Comparison of ENCODE assay signal across 7 mouse cellular contexts in the genomic region with DNA sequence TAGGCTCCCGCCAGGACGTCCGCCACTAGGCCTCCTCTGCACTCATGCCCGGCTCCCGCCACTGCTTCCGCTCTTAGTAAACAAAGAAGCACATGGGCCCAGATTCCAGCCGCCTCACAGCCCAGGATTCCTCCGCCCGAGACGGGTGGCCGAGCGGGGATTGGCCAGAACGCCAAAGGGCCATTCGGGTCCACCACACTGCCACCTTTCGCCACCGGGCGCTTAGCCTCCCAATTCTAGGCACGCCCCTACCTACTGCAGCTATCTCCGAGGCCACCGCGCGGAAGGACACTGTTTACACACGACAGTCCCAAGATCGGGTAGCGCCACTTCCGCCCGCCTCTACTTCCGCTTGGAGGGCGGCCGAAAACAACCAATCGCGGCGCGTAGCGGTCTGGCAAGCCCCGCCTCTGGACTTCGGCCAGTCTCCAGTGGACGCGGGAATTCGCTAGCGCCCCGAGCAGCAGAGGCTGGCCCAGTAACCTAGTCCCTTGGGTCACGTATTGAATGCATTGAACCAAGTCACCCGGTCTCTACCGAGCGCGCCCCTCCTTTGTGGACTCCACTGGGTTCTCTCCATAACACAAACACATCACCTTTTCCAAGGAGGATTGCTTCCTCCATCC. TPM values are rescaled to one million over a fixed set of nuclear protein-coding genes. Genes with fewer than 3 reads are reported as not detected.
A peak's percentile ranks its signal among the peaks of the same experiment; 100 is the strongest.
DNase-seq lines count a peak whose midpoint lies in the region; ATAC-seq lines count a peak whose summit lies in the region.

No protein-coding gene starts in this region.

- peak overlapping the region; percentile 79 for H3K4me2 ChIP-seq in intestine, embryonic 16.5 days (ENCODE audit: low read depth, low read length)
- H3K4me2 ChIP-seq in midbrain, embryonic 11.5 days, result peak overlapping the region; percentile 78

- under 1% methylated on average over 47 of the region's 47 CpGs for WGBS in intestine, embryonic 16.5 days
- WGBS in midbrain, embryonic 11.5 days, result under 1% methylated on average over 47 of the region's 47 CpGs

- peak overlapping the region; percentile 82 for H3K4me3 ChIP-seq in intestine, embryonic 16.5 days (ENCODE audit: low read length)
- peak overlapping the region; percentile 81 for H3K4me3 ChIP-seq in midbrain, embryonic 11.5 days (ENCODE audit: low read depth, low read length)

- no peaks in the 10 kb centered on the region for H3K27me3 ChIP-seq in intestine, embryonic 16.5 days (replicated peaks; ENCODE audit: control insufficient read depth, insufficient read depth, low read length)
- no peaks in the 10 kb centered on the region for H3K27me3 ChIP-seq in midbrain, embryonic 11.5 days (ENCODE audit: control insufficient read depth, insufficient read depth, low read length)

- peak; percentile 97 for DNase-seq in adrenal gland, adult 2 months
- peak; percentile 89 for DNase-seq in embryo, embryonic 11.5 days (ENCODE audit: low read depth, low spot score)
- DNase-seq in gastrocnemius, postnatal 36 days, result peak; percentile 96
- DNase-seq in left cerebral cortex, postnatal 36 days (ENCODE audit: low spot score in 2 of 2), result peak; percentile 95
- peak; percentile 100 for DNase-seq in midbrain, embryonic 11.5 days (ENCODE audit: low spot score, missing footprints)
- peak; percentile 92 for DNase-seq in skeletal muscle tissue, adult 2 months (ENCODE audit: low read depth, low spot score)

- peaks cover 19% of the 10 kb centered on the region for H3K36me3 ChIP-seq in intestine, embryonic 16.5 days (ENCODE audit: control insufficient read depth, insufficient read depth, low read length)
- peaks cover 23% of the 10 kb centered on the region for H3K36me3 ChIP-seq in midbrain, embryonic 11.5 days (ENCODE audit: control insufficient read depth, insufficient read depth, low read length)

- H3K9ac ChIP-seq in intestine, embryonic 16.5 days (ENCODE audit: low read depth, low read length), result peak overlapping the region; percentile 80
- H3K9ac ChIP-seq in midbrain, embryonic 11.5 days (ENCODE audit: low read length), result peak overlapping the region; percentile 91

- peak overlapping the region; percentile 96 for H3K27ac ChIP-seq in intestine, embryonic 16.5 days (ENCODE audit: low read length)
- H3K27ac ChIP-seq in midbrain, embryonic 11.5 days (ENCODE audit: low read depth, low read length), result peak overlapping the region; percentile 93

- intact Hi-C loops in gastrocnemius, postnatal 36 days (cut with DNase I), result no loop called here
- intact Hi-C loops in left cerebral cortex, postnatal 36 days (cut with DNase I), result loop anchor here (1.0 kb wide), 1 partner anchor 10 kb away; a partner anchor contains a TSS

- H3K4me1 ChIP-seq in intestine, embryonic 16.5 days (ENCODE audit: control insufficient read depth, insufficient read depth, low read length), result peaks cover 11% of the 10 kb centered on the region
- H3K4me1 ChIP-seq in midbrain, embryonic 11.5 days (ENCODE audit: control insufficient read depth, insufficient read depth, low read length), result peaks cover 12% of the 10 kb centered on the region

- H3K9me3 ChIP-seq in intestine, embryonic 16.5 days (ENCODE audit: control insufficient read depth, low read length), result no peaks in the 10 kb centered on the region
- no peaks in the 10 kb centered on the region for H3K9me3 ChIP-seq in midbrain, embryonic 11.5 days (ENCODE audit: control insufficient read depth, low read length)

- ATAC-seq in intestine, embryonic 16.5 days, result peak; percentile 89
- peak; percentile 90 for ATAC-seq in midbrain, embryonic 11.5 days (ENCODE audit: low FRiP score)

RNA-seq across cellular contexts. Expression of a gene that starts 0.8 kb away (rescaled TPM):
- 10 to 100 TPM; 19.4 to 20.1 TPM for total RNA-seq in adrenal gland, adult 2 months (2021)
- polyA plus RNA-seq in adrenal gland, adult 2 months (2012; rRNA removed), result 24.9 and 27.7 TPM in 2 replicates
- total RNA-seq in gastrocnemius, postnatal 36 days (2021), result 1 to 10 TPM; 6.9 to 8.3 TPM
- polyA plus RNA-seq in intestine, embryonic 16.5 days (2015; fragmentation: Nextera tagmentation; extraction: Ambion mirVana), result 16.7 and 17.1 TPM in 2 replicates
- total RNA-seq in left cerebral cortex, postnatal 36 days (2021), result 10 to 100 TPM; 20.1 to 26.6 TPM
- polyA plus RNA-seq in midbrain, embryonic 11.5 days (2014; fragmentation: Nextera tagmentation; extraction: Ambion mirVana), result 15.2 and 17.3 TPM in 2 replicates

RNA-seq across cellular contexts. Expression of a gene that starts 1.2 kb away (rescaled TPM):
- 10 to 100 TPM; 22.8 to 23.1 TPM for total RNA-seq in adrenal gland, adult 2 months (2021)
- polyA plus RNA-seq in adrenal gland, adult 2 months (2012; rRNA removed), result 17.9 and 21.6 TPM in 2 replicates
- total RNA-seq in gastrocnemius, postnatal 36 days (2021), result 1 to 10 TPM; 7.6 to 8.7 TPM
- polyA plus RNA-seq in intestine, embryonic 16.5 days (2015; fragmentation: Nextera tagmentation; extraction: Ambion mirVana), result 128 and 147 TPM in 2 replicates
- total RNA-seq in left cerebral cortex, postnatal 36 days (2021), result 10 to 100 TPM; 14.3 to 15.3 TPM
- polyA plus RNA-seq in midbrain, embryonic 11.5 days (2014; fragmentation: Nextera tagmentation; extraction: Ambion mirVana), result 303 and 320 TPM in 2 replicates

RNA-seq across cellular contexts. Expression of a gene that starts 10.2 kb away (rescaled TPM):
- 100 to 1,000 TPM; 132 to 160 TPM for total RNA-seq in adrenal gland, adult 2 months (2021)
- 44.6 and 49.2 TPM in 2 replicates for polyA plus RNA-seq in adrenal gland, adult 2 months (2012; rRNA removed)
- total RNA-seq in gastrocnemius, postnatal 36 days (2021), result 10 to 100 TPM; 92.5 to 95.9 TPM
- polyA plus RNA-seq in intestine, embryonic 16.5 days (2015; fragmentation: Nextera tagmentation; extraction: Ambion mirVana), result 282 and 303 TPM in 2 replicates
- total RNA-seq in left cerebral cortex, postnatal 36 days (2021), result 100 to 1,000 TPM; 122 to 137 TPM
- polyA plus RNA-seq in midbrain, embryonic 11.5 days (2014; fragmentation: Nextera tagmentation; extraction: Ambion mirVana), result 262 and 293 TPM in 2 replicates

RNA-seq across cellular contexts. Expression of a gene that starts 15.5 kb away (rescaled TPM):
- total RNA-seq in adrenal gland, adult 2 months (2021), result 10 to 100 TPM; 11.0 to 11.5 TPM
- 6.2 and 10.5 TPM in 2 replicates for polyA plus RNA-seq in adrenal gland, adult 2 months (2012; rRNA removed)
- 1 to 10 TPM; 2.5 to 5.4 TPM for total RNA-seq in gastrocnemius, postnatal 36 days (2021)
- 11.7 and 11.8 TPM in 2 replicates for polyA plus RNA-seq in intestine, embryonic 16.5 days (2015; fragmentation: Nextera tagmentation; extraction: Ambion mirVana)
- total RNA-seq in left cerebral cortex, postnatal 36 days (2021), result 10 to 100 TPM; 12.3 to 16.2 TPM
- polyA plus RNA-seq in midbrain, embryonic 11.5 days (2014; fragmentation: Nextera tagmentation; extraction: Ambion mirVana), result 27.4 and 32.9 TPM in 2 replicates

RNA-seq across cellular contexts. Expression of a gene that starts 16.2 kb away (rescaled TPM):
- total RNA-seq in adrenal gland, adult 2 months (2021), result 10 to 100 TPM; 41.7 to 44.7 TPM
- polyA plus RNA-seq in adrenal gland, adult 2 months (2012; rRNA removed), result 63.3 and 72.2 TPM in 2 replicates
- total RNA-seq in gastrocnemius, postnatal 36 days (2021), result 10 to 100 TPM; 27.2 to 29.1 TPM
- 64.5 and 69.2 TPM in 2 replicates for polyA plus RNA-seq in intestine, embryonic 16.5 days (2015; fragmentation: Nextera tagmentation; extraction: Ambion mirVana)
- 10 to 100 TPM; 36.1 to 41.1 TPM for total RNA-seq in left cerebral cortex, postnatal 36 days (2021)
- polyA plus RNA-seq in midbrain, embryonic 11.5 days (2014; fragmentation: Nextera tagmentation; extraction: Ambion mirVana), result 123 and 133 TPM in 2 replicates

Comparison
In these comparisons a context has a peak if more than half of its experiments do, and no peak if none do; other contexts are left out.
1. Peak in every context shown above with its lines: DNase-seq, ATAC-seq, H3K4me3 ChIP-seq and H3K27ac ChIP-seq.